Mouse (Mus musculus): Measurements from ENCODE around the gene Mepe.

Gene Mepe

GRCm38 (mm10) chr5:104357575-104357974 lies 32.4 kb downstream of the Mepe start:
- no peak for DNase-seq (ENCODE audit: low spot score)

- peak; percentile 10 for DNase-seq (ENCODE audit: low spot score)
These were observed 33.5 kb downstream of the Mepe start for GRCm38 (mm10) chr5:104358592-104358991.

- DNase-seq (ENCODE audit: low spot score): peak; percentile 73
These were observed 34.1 kb downstream of the Mepe start for GRCm38 (mm10) chr5:104359257-104359656.

- DNase-seq (ENCODE audit: low spot score): no peak
These were observed 45.5 kb downstream of the Mepe start for GRCm38 (mm10) chr5:104370580-104370979.

- no peak for DNase-seq (ENCODE audit: low spot score)
These were observed 46.2 kb downstream of the Mepe start for GRCm38 (mm10) chr5:104371284-104371683.

- no peak for DNase-seq (ENCODE audit: low spot score)
These were observed 48.6 kb downstream of the Mepe start for GRCm38 (mm10) chr5:104373648-104374307.

GRCm38 (mm10) chr5:104374308-104374660 lies 49.2 kb downstream of the Mepe start:
- peak; percentile 31 for DNase-seq (ENCODE audit: low spot score)

GRCm38 (mm10) chr5:104375132-104375531 lies 50.0 kb downstream of the Mepe start:
- peak; percentile 17 for DNase-seq (ENCODE audit: low spot score)

GRCm38 (mm10) chr5:104376890-104377289 lies 51.8 kb downstream of the Mepe start:
- DNase-seq (ENCODE audit: low spot score): no peak

- DNase-seq (ENCODE audit: low spot score): no peak
These were observed 55.4 kb downstream of the Mepe start for GRCm38 (mm10) chr5:104380574-104380973.

- DNase-seq (ENCODE audit: low spot score): no peak
These were observed 56.5 kb downstream of the Mepe start for GRCm38 (mm10) chr5:104381671-104382070.

GRCm38 (mm10) chr5:104384540-104384939 lies 59.4 kb downstream of the Mepe start:
- no peak for DNase-seq (ENCODE audit: low spot score)

- DNase-seq (ENCODE audit: low spot score): no peak
These were observed 60.4 kb downstream of the Mepe start for GRCm38 (mm10) chr5:104385521-104385920.

GRCm38 (mm10) chr5:104386908-104387307 lies 61.8 kb downstream of the Mepe start:
- no peak for DNase-seq (ENCODE audit: low spot score)

Measured in embryo, embryonic 10.5 days (tissue).